8 mouse cellular contexts compared by ENCODE assay signal in genomic region chr16:78427470-78428041, GRCm38 (mm10). TPM values are rescaled to one million over a fixed set of nuclear protein-coding genes. Genes with fewer than 3 reads are reported as not detected.
DNase-seq lines count a peak whose midpoint lies in the region; ATAC-seq lines count a peak whose summit lies in the region.

No protein-coding gene starts in this region.

- H3K9ac ChIP-seq in hindbrain, embryonic 16.5 days (ENCODE audit: low read depth, low read length), result 0 out of 2 replicates have a peak overlapping the region, but pooled peaks have one; percentile 25
- peak overlapping the region; percentile 46 for H3K9ac ChIP-seq in neural tube, embryonic 13.5 days

- peak; percentile 80 for ATAC-seq in hindbrain, embryonic 16.5 days
- peak; percentile 66; the same call in 1 of the 2 replicates for ATAC-seq in neural tube, embryonic 13.5 days (ENCODE audit: low read depth)
- no peak for ATAC-seq in inflammation-experienced regulatory T-cells, adult 6 months

- DNase-seq in embryo, embryonic 10 days (ENCODE audit: low spot score), result peak; percentile 32
- no peak for DNase-seq in embryo, embryonic 9.5 days (ENCODE audit: extremely low spot score)
- DNase-seq in embryo, embryonic 11 days, result peak; percentile 48
- DNase-seq in gastrocnemius, postnatal 14 days, result peak; percentile 22
- peak; percentile 70 to 91 for DNase-seq in left cerebral cortex, postnatal 14 days (ENCODE audit: low spot score in 2 of 2)

- H3K4me1 ChIP-seq in hindbrain, embryonic 16.5 days (ENCODE audit: control insufficient read depth, insufficient read depth, low read depth, low read length), result no peaks in the 10 kb centered on the region
- H3K4me1 ChIP-seq in neural tube, embryonic 13.5 days (replicated peaks), result peaks cover 11% of the 10 kb centered on the region

- peak overlapping the region; percentile 0; the same call in 1 of the 2 replicates for H3K4me3 ChIP-seq in hindbrain, embryonic 16.5 days (ENCODE audit: low read length)
- peak overlapping the region; percentile 22 for H3K4me3 ChIP-seq in neural tube, embryonic 13.5 days

- H3K27me3 ChIP-seq in hindbrain, embryonic 16.5 days (replicated peaks; ENCODE audit: control insufficient read depth, insufficient read depth, low read length), result no peaks in the 10 kb centered on the region
- no peaks in the 10 kb centered on the region for H3K27me3 ChIP-seq in neural tube, embryonic 13.5 days

- H3K27ac ChIP-seq in hindbrain, embryonic 16.5 days (ENCODE audit: low read depth, low read length), result no peak overlapping the region
- H3K27ac ChIP-seq in neural tube, embryonic 13.5 days (replicated peaks), result peak overlapping the region; percentile 46; the same call in 1 of the 2 replicates

- no peaks in the 10 kb centered on the region for H3K36me3 ChIP-seq in hindbrain, embryonic 16.5 days (ENCODE audit: control insufficient read depth, insufficient read depth, low read length)
- no peaks in the 10 kb centered on the region for H3K36me3 ChIP-seq in neural tube, embryonic 13.5 days

- 34% methylated on average over 16 of the region's 16 CpGs for WGBS in hindbrain, embryonic 16.5 days
- 26% methylated on average over 16 of the region's 16 CpGs for WGBS in neural tube, embryonic 13.5 days

- intact Hi-C loops in gastrocnemius, postnatal 14 days (cut with DNase I; ENCODE audit: low total_unique reads), result no loop called here
- intact Hi-C loops in left cerebral cortex, postnatal 14 days (cut with DNase I), result no loop called here

- no peaks in the 10 kb centered on the region for H3K9me3 ChIP-seq in hindbrain, embryonic 16.5 days (ENCODE audit: control insufficient read depth, low read length)
- H3K9me3 ChIP-seq in neural tube, embryonic 13.5 days, result no peaks in the 10 kb centered on the region

- H3K4me2 ChIP-seq in hindbrain, embryonic 16.5 days (ENCODE audit: low read length), result peak overlapping the region; percentile 38
- H3K4me2 ChIP-seq in neural tube, embryonic 13.5 days, result peak overlapping the region; percentile 52

RNA-seq across cellular contexts. Expression of gene Btg3, which starts 50.6 kb away (rescaled TPM):
- 1 to 10 TPM; 5.4 to 7.8 TPM for total RNA-seq in gastrocnemius, postnatal 14 days (2021)
- polyA plus RNA-seq in hindbrain, embryonic 16.5 days (2015; fragmentation: Nextera tagmentation; extraction: Ambion mirVana), result 10.5 and 16.0 TPM in 2 replicates
- total RNA-seq in left cerebral cortex, postnatal 14 days (2021), result 1 to 10 TPM; 8.7 to 9.0 TPM
- 23.8 and 25.3 TPM in 2 replicates for polyA plus RNA-seq in neural tube, embryonic 13.5 days (2015; fragmentation: Nextera tagmentation; extraction: Ambion mirVana)
- 10 to 100 TPM in 1 of 3 experiments, 1 to 10 TPM in 2; 6.6 to 12.3 (median 8.0) TPM for polyA plus RNA-seq in inflammation-experienced regulatory T-cells, adult 6 months (2017; shearing (Covaris generic))
